Mouse (Mus musculus): ENCODE results near the gene Col6a2.

The Col6a2 gene

DNA sequence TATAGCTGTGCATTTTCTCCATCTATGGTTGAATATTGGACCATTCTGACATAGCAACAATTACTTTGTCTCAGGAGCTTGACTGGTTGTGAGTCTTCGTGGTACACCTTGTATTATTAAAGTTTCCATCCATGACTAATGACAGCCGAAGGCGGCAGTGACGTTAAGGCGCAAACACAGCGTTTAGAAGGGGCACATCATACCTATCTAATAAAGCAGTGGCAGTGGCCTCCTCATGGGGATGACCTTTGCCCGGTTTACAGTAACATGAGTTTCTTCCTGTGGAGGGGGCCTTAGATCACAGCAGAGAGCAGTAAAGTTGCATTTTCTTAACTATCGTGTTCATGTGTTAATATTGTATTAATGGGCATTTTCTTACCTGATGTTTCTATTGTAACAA, 75.2 kb downstream of the Col6a2 start:
- WGBS, result 94% methylated on average over 8 of the region's 8 CpGs

- 94% methylated on average over 8 of the region's 8 CpGs for WGBS
Observed at GRCm38 (mm10) chr10:76546566-76546965, 76.9 kb downstream of the Col6a2 start.
